Mouse (Mus musculus) B cell, adult 62 days (primary cell): ENCODE results near the gene Cpa3. TPM values are rescaled to one million over a fixed set of nuclear protein-coding genes. Genes with fewer than 3 reads are reported as not detected.

Experiments
- total RNA-seq: library from RNA; stranded (reverse); gene quantifications from 4 replicates; pipeline ENCODE4 v1.2.4, GENCODE M21; 2023

Gene Cpa3
- 0.50 TPM in 1 of 4 replicates, not detected in the others for total RNA-seq

GRCm38 (mm10) chr3:20242050-20242449, at the start of gene Cpa3:
Cpa3 (minus strand) TSS chr3:20242181.

GRCm38 (mm10) chr3:20275633-20276032, 33.7 kb upstream of the Cpa3 start, which contains the start of gene Cpb1:
Cpb1 (minus strand) TSS chr3:20275733.

Other genes starting within 250 kb of the Cpa3 start
- gene Hps3, start 206.9 kb downstream of the Cpa3 start, total RNA-seq: 125 to 140 TPM (median 129 TPM) in 4 replicates
- 59.7 to 65.6 TPM (median 63.0 TPM) in 4 replicates for gene Hltf, start 184.4 kb downstream of the Cpa3 start, total RNA-seq
- 21.3 to 24.2 TPM (median 23.4 TPM) in 4 replicates for gene Gyg, start 86.9 kb downstream of the Cpa3 start, total RNA-seq
- gene Cpb1, start 33.6 kb upstream of the Cpa3 start, total RNA-seq: not detected in 4 replicates
- gene Agtr1b, start 125.0 kb upstream of the Cpa3 start, total RNA-seq: not detected in 4 replicates